Mouse (Mus musculus) ovary, postnatal 14 days (tissue): ENCODE data around the gene Nid2.

Experiments used
- DNase-seq: peaks from one replicate; pipeline ENCODE4 v3.0.0; 2022; ENCODE audit warnings: low spot score

Gene Nid2

GRCm38 (mm10) chr14:19785797-19786588 lies 34.9 kb downstream of the Nid2 start:
- DNase-seq: no peak

- DNase-seq: no peak
These were observed 37.4 kb downstream of the Nid2 start for GRCm38 (mm10) chr14:19788443-19788842.

- no peak for DNase-seq
These were observed 43.8 kb downstream of the Nid2 start for GRCm38 (mm10) chr14:19794881-19795280.

GRCm38 (mm10) chr14:19796541-19797304 lies 45.7 kb downstream of the Nid2 start:
- no peak for DNase-seq

GRCm38 (mm10) chr14:19800485-19800884 lies 49.4 kb downstream of the Nid2 start:
- DNase-seq: no peak

- DNase-seq: no peak
These were observed 50.6 kb downstream of the Nid2 start for GRCm38 (mm10) chr14:19801474-19802215.

GRCm38 (mm10) chr14:19803222-19803621 lies 52.2 kb downstream of the Nid2 start:
- DNase-seq: no peak

GRCm38 (mm10) chr14:19803623-19804022 lies 52.6 kb downstream of the Nid2 start:
- DNase-seq: no peak

GRCm38 (mm10) chr14:19807339-19807738 lies 56.3 kb downstream of the Nid2 start:
- no peak for DNase-seq

GRCm38 (mm10) chr14:19807858-19808257 lies 56.8 kb downstream of the Nid2 start:
- DNase-seq: no peak

GRCm38 (mm10) chr14:19809934-19810333 lies 58.9 kb downstream of the Nid2 start:
- no peak for DNase-seq

GRCm38 (mm10) chr14:19813061-19813460 lies 62.0 kb downstream of the Nid2 start:
- no peak for DNase-seq

- peak; percentile 82 for DNase-seq
These were observed 66.9 kb downstream of the Nid2 start for GRCm38 (mm10) chr14:19817949-19818348.

- no peak for DNase-seq
These were observed 70.6 kb downstream of the Nid2 start for GRCm38 (mm10) chr14:19821686-19822085.

- DNase-seq: peak; percentile 87
These were observed 72.5 kb downstream of the Nid2 start, which contains the start of gene Rtraf for GRCm38 (mm10) chr14:19823321-19824142. Rtraf (minus strand) TSS chr14:19823824.

GRCm38 (mm10) chr14:19825481-19825880 lies 74.4 kb downstream of the Nid2 start:
- no peak for DNase-seq

GRCm38 (mm10) chr14:19836289-19836688 lies 85.2 kb downstream of the Nid2 start:
- DNase-seq: no peak

GRCm38 (mm10) chr14:19839600-19840332 lies 88.7 kb downstream of the Nid2 start:
- DNase-seq: peak; percentile 51

- DNase-seq: no peak
These were observed 102.4 kb downstream of the Nid2 start for GRCm38 (mm10) chr14:19853471-19853870.

- DNase-seq: no peak
These were observed 107.2 kb downstream of the Nid2 start for GRCm38 (mm10) chr14:19858279-19858678.
